ENCODE assay signal across 27 mouse cellular contexts in the genomic region with DNA sequence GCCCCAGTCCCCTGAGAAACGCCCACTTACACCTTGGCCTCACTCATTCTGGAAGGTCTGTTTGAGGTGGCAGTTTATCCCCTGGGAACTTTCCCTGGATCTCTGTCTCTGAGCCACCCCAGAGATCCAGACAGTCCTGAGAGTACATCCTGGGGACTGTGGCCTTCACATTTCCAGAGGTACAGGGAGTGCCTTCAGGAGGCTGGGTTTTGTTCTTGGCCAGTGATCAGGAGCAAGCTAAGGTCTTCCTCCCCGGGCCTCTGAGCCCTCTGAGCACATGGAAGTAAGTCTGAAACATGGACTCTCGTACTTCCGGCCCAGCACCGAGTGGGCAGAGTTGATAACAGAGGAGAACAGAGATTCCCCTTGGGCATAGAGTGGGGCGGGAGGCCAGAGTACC. TPM values are rescaled to one million over a fixed set of nuclear protein-coding genes. Genes with fewer than 3 reads are reported as not detected.
A peak's percentile ranks its signal among the peaks of the same experiment; 100 is the strongest.
DNase-seq lines count a peak whose midpoint lies in the region; ATAC-seq and TF ChIP-seq lines count a peak whose summit lies in the region.
"Had no signal": no experiment of that assay in that cellular context is flagged by ENCODE, and none has a peak within 500 bp of the region (broad histone marks: within the 10 kb centered on the region; RNA-seq: fewer than 3 reads in every experiment).

No protein-coding gene starts in this region.

- TF ChIP-seq CTCF in gastrocnemius, adult 2 months (IDR thresholded peaks at IDR 0.05), result no peak

- H3K36me3 ChIP-seq in heart, embryonic 12.5 days, result no peaks in the 10 kb centered on the region
- H3K36me3 ChIP-seq: G1E had no signal

- intact Hi-C loops in gastrocnemius, adult 2 months (cut with DNase I), result loop anchor here (5.0 to 10.0 kb wide), 2 partner anchors 200 to 258 kb away; no protein-coding TSS in a partner anchor

- H3K9me3 ChIP-seq in heart, embryonic 12.5 days (replicated peaks), result no peaks in the 10 kb centered on the region

- no peak overlapping the region for H3K4me3 ChIP-seq in gastrocnemius, adult 2 months
- no peak overlapping the region for H3K4me3 ChIP-seq in heart, embryonic 12.5 days

- H3K4me2 ChIP-seq in heart, embryonic 12.5 days, result no peak overlapping the region

- ATAC-seq in heart, embryonic 12.5 days (ENCODE audit: insufficient number of reproducible peaks, low FRiP score), result no peak
- ATAC-seq: activated CD4-positive, CD25-positive, alpha-beta regulatory T cell, adult 4 months; CD4-positive, CD25-positive, alpha-beta regulatory T cell, adult 4 months; Patski had no signal

- H3K27me3 ChIP-seq in heart, embryonic 12.5 days (replicated peaks), result peaks cover 19% of the 10 kb centered on the region
- H3K27me3 ChIP-seq: CH12.LX, Patski had no signal

- no peak overlapping the region for H3K27ac ChIP-seq in gastrocnemius, adult 2 months
- H3K27ac ChIP-seq in heart, embryonic 12.5 days (ENCODE audit: poor library complexity, severe bottlenecking), result no peak overlapping the region

- peaks cover 18% of the 10 kb centered on the region for H3K4me1 ChIP-seq in heart, embryonic 12.5 days (replicated peaks)

- 66% methylated on average over 6 of the region's 6 CpGs for WGBS in heart, embryonic 12.5 days

- DNase-seq in gastrocnemius, adult 2 months, result peak; percentile 16
- no peak for DNase-seq in gastrocnemius, postnatal 10 days
- peak; percentile 85 for DNase-seq in heart, adult 11 months
- no peak for DNase-seq in heart, adult 8-10 months (ENCODE audit: low spot score)
- DNase-seq in heart, adult 18-20 months, result no peak
- DNase-seq: adrenal gland, adult 2 months; adrenal gland, adult 8-10 months; adrenal gland, postnatal 10 days; adrenal gland, postnatal 14 days; adrenal gland, postnatal 25 days; B cell, adult 2 months; cerebellum, adult 11 months; cerebellum, adult 11-12 months; cerebellum, adult 18-20 months had no signal

- 0 out of 2 replicates have a peak overlapping the region, but pooled peaks have one; percentile 2 for H3K9ac ChIP-seq in heart, embryonic 12.5 days

RNA-seq across cellular contexts. Expression of gene Edn2, which starts 36.4 kb away (rescaled TPM):
- total RNA-seq in gastrocnemius, adult 2 months (2021), result not detected
- total RNA-seq in gastrocnemius, postnatal 10 days (2021), result not detected
- not detected for total RNA-seq in heart, adult 8-10 months (2022)
- polyA plus RNA-seq in heart, embryonic 12.5 days (2016; fragmentation: Nextera tagmentation; extraction: Ambion mirVana), result 0.38 and 0.55 TPM in 2 replicates
- total RNA-seq in heart, adult 18-20 months (2021), result not detected
- total RNA-seq: adrenal gland, adult 2 months; adrenal gland, adult 8-10 months; adrenal gland, postnatal 10 days; adrenal gland, postnatal 14 days; adrenal gland, postnatal 25 days; adrenal gland, postnatal 36 days; adrenal gland, postnatal 4 days; CH12.LX; G1E; MEL had no signal
- polyA plus RNA-seq: activated CD4-positive, CD25-positive, alpha-beta regulatory T cell, adult 4 months; adrenal gland, adult 2 months; brain, embryonic 14.5 days; C2C12; CD4-positive, CD25-positive, alpha-beta regulatory T cell, adult 4 months; G1E; Patski had no signal

RNA-seq across cellular contexts. Expression of gene AL607142.1, which starts 59.9 kb away (rescaled TPM):
- not detected for total RNA-seq in gastrocnemius, adult 2 months (2021)
- not detected for total RNA-seq in gastrocnemius, postnatal 10 days (2021)
- not detected for total RNA-seq in heart, adult 8-10 months (2022)
- polyA plus RNA-seq in heart, embryonic 12.5 days (2016; fragmentation: Nextera tagmentation; extraction: Ambion mirVana), result not detected in 2 replicates
- not detected for total RNA-seq in heart, adult 18-20 months (2021)
- total RNA-seq: adrenal gland, adult 18-20 months; adrenal gland, adult 2 months; adrenal gland, adult 8-10 months; adrenal gland, postnatal 10 days; adrenal gland, postnatal 14 days; adrenal gland, postnatal 25 days; adrenal gland, postnatal 36 days; adrenal gland, postnatal 4 days; CH12.LX; ES-E14; G1E; MEL had no signal
- polyA plus RNA-seq: activated CD4-positive, CD25-positive, alpha-beta regulatory T cell, adult 4 months; adrenal gland, adult 2 months; brain, embryonic 14.5 days; C2C12; CD4-positive, CD25-positive, alpha-beta regulatory T cell, adult 4 months; G1E; Patski had no signal

Comparison
In these comparisons a context has a peak if more than half of its experiments do, and no peak if none do; other contexts are left out.
1. DNase-seq: peak in gastrocnemius, adult 2 months (single experiment) and heart, adult 11 months (single experiment); none in gastrocnemius, postnatal 10 days (single experiment), heart, adult 8-10 months (single experiment) and heart, adult 18-20 months (0 of 2).